Mouse (Mus musculus): Measurements from ENCODE around the gene Dysf. TPM values are rescaled to one million over a fixed set of nuclear protein-coding genes. Genes with fewer than 3 reads are reported as not detected.
"Not testable (repeated sequence)": the region's sequence is repeated elsewhere in the genome, so short reads cannot be mapped to it uniquely, and the experiment has no call there.

Gene Dysf
- polyA plus RNA-seq (2015; fragmentation: Nextera tagmentation; extraction: Ambion mirVana), result 3.9 TPM in 2 replicates

DNA sequence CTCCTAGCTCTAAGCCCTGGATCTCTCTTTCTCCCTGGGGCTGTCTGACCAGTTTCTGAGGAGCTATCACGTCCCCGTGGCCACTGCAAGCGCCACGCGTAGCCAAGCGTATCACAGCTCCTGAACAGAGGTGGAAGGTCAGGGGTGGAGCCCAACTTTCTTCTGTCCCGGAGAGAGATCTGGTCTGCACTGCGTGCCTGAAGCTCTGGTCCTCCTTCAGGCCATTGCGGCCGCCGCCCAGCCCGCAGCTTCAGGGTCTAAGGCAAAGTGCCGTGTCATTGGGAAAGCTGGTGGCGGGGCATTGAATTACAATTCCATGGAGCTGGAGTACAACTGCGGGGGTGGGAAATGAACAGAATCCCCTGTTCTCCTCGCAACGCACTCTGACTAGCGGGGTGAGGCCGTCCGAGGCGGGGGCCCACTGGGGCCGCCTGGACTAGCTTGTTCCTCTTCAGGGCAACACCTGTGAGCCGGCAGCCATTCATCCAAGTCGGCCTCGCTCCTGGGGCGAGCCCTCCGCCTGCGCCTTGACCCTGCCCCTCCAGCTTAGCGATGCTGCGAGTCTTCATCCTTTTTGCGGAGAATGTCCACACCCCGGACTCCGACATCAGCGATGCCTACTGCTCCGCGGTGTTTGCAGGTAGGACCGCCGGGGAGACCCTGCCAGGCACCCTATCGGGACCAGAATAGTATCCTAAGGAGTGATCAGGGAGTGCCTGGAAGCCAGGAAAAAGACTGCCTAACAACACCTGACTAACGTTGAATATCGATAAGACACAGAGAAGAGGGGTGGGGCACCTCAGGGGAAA is at the start of gene Dysf:
TSS of gene Dysf (plus strand) at position 228 of the 809 bp plus-strand sequence.
- DNase-seq (ENCODE audit: low spot score), result no peak

DNA sequence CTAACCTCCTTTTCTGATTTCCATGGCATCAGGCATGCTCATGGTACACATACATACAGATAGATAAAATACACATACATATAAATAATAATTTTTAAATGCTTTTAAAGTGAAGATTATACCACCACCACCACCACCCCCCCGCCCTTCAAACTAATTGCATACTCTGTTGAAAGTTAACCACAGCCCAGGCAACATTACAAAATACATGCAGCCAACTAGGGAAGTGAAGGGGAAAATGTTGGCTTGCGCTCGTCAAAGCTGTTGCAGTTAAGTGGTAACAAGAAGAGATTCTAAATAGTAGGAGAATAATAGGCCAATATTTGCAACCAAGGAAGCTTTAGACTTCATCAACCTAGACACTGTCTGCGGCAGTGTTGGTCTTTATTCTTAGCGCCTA is 20.7 kb upstream of the Dysf start:
- DNase-seq (ENCODE audit: low spot score), result no peak

DNA sequence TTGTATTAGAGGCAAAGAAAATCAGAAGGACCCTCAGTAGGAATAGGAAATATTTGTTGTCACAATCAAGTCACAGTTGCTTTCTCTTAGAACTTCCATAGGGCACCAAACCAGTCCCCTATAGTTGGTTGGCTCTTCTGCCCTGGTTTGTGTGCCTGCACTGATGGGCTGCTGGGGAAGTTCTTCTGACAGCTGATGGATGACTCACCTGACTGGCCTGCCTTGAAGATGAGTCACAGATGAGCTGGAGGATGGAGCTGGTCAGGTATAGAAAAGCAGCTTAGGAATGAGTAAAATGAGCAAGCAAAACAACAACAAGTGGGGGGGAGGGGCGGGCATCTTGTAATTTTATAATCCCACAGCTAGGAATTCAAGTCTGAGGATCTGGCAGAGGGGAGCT is 5.7 kb upstream of the Dysf start:
- no peak for DNase-seq (ENCODE audit: low spot score)

DNA sequence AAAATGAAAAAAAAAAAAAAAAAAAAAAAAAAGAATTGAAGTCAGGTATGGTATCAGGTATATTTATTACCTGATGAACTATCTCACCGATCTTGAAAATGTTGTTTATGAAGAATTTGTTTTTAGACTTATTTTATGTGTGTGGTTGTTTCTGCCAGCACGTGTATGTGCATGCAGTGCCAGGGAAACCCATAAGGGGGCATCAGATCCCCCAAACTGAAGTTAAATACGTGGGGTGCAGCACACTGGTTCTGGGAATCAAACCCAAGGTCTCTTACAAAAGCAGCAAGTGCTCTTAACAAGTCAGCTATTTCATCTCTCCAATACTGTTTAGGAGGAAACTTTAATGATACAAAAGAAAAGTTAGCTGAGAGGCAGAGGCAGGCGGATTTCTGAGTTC is 4.1 kb upstream of the Dysf start:
- no peak for DNase-seq (ENCODE audit: low spot score)

DNA sequence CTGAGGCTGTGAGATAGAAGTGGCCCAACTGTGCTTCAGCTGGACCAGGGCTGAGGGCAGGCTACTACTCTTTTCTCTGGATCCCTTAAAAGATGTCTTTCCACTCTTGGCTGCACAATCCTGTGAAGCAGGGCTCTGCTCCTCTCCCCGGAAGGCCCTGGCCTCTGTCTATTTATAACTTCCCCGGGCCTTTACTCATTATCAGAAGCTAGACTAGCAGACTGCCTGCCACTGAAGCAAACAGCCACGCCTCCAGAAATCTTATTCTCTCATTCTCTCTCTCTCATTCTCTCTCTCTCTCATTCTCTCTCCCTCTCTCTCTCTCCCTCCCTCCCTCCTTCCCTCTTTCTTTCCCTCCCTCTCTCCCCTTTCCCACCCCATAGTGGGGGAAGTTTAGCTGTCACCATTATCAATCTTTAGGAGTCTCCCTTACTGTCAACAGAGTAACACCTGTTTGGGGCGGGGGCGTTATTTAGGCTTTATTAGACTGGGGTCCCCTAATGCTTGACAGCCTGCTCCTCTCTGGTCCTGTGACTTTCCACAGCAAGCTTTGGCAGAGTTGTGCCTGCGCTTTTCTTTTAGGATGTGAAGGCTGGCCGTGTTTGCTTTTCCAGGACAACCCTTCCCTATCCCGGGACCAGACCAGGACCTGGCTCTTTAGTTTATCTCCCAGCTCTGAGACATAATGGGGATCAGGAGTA is 932 bp downstream of the Dysf start:
- no peak for DNase-seq (ENCODE audit: low spot score)

DNA sequence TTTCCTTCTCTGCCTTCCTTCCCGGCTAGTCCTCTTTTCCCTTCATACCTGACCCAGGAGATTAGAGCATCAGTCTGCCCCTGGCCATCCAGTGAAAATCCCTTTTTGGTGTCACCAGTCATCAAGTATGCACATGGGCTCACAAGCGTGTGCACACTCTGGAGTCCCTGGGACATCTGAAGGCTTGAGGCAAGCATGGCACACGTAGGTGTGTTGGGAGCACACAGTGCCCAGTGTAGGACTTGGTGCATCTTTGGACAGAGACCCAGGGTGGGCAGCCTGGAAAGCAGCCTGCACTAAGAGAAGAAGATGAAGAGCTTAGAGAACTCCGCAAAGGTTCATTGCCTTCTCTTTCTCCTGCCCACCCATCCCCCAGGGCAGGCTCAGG is 1.5 kb downstream of the Dysf start:
- no peak for DNase-seq (ENCODE audit: low spot score)

DNA sequence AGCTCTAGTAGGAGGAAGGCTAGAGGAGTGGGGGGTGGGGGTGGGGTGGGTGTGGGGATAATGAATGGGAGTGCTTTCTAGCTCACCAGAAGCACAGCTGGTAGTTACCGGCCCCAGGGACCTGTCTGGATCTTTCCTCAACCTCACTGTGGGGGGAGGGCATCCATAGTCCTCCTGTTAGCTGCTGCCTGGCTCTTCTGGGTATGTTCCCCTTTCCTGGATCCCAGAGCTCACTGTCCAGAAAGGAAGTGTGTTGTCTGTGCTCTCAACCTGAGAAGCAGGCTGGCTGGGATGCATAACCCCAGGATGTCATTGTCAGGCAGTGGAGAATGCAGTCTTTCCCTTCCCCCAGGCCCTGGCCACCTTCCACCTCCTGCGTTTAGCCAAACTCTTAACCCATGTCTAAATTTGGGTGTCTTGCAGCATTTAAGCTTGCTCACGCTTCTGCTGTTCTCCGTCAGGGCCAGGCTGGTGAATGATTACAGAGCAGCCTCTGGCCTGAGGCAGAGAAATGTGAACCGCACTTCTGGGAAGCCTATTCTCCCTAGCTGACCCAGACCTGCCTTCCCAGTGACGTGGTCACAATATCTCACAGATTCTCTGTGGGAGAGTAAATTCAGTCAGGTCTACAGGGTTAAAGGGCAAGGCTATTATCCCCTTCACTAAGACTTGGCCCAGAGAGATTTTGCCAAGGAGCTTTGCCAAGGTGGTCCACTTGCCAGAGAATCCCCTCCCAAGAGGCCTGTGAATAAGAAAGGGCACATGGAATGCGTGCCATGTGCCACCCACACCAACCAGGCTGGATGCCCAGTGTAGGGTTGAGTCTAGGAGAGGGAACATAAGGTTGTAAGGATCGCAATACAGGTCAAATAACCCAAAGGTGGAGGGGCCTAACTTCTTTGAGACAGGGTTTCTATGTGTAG is 2.2 kb downstream of the Dysf start:
- DNase-seq (ENCODE audit: low spot score), result no peak

DNA sequence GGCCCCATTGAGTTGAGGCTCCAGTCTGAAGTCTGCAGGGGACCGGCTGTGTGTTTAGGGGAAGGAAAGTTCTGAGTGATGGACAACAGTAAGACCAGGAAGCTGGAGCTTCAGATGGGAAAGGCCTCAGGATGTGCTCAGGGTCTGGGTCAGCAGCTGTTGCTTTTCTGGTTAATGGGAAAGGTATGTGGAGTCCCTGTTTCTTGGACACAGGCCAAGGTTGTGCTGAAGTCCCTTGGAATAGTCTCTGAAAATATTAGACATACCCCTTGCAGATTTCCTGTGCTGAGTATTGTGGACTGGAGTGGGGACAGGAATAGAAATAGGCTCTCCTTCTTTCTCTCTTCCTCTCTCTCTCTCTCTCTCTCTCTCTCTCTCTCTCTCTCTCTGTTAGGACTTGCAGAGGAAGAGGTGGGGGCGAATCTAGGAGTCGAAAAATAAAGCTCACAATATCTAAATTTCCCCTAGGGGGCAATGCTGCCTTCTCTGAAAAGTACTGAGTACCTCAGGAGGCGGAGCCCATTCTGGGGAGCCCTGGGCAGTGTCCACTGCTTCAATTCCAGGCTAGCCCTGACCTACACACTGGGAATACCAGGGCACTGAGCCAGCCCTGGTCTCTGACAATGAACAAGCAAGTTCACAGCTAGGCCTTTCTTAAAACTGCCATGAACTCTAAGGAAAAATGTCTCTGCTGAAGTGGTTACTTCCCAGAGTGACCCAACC is 6.7 kb downstream of the Dysf start:
- DNase-seq (ENCODE audit: low spot score), result not testable (repeated sequence)

DNA sequence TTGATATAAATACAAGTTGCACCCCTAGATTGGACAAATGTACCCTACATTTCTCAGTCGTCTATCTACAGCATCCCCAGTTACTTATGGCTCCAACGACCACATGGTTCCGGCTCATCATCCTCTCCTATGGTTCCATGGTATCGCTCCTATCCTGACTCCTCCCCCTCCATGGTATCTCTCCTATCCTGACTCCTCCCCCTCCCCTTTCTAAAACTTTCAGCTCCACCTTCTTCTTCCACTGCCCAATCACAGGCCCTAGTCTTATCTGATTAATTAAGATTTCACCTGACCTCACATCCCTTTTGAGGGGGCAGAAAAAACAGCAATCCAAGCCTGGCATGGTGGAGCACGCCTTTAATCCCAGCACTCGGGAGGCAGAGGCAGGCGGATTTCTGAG is 8.5 kb downstream of the Dysf start:
- no peak for DNase-seq (ENCODE audit: low spot score)

DNA sequence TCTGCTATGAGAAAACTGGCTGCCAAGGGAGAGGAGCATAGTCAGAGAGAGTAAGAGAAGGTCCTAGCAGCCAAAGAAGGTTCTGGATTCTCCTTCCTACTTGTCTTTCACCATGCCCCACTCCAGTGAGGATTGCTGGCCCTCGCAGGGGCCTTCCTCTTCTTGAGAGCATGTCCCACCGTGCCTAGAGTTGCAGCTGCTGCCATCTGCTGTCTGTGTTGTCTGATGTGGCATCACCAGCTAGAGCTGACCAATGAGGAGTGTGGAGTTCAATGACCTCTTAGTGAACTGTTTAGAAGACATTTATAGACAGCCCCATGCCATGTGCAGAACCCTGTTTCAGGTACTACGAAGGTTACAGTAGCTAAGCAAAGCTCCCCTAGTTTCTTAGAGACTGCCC is 9.0 kb downstream of the Dysf start:
- DNase-seq (ENCODE audit: low spot score), result no peak

DNA sequence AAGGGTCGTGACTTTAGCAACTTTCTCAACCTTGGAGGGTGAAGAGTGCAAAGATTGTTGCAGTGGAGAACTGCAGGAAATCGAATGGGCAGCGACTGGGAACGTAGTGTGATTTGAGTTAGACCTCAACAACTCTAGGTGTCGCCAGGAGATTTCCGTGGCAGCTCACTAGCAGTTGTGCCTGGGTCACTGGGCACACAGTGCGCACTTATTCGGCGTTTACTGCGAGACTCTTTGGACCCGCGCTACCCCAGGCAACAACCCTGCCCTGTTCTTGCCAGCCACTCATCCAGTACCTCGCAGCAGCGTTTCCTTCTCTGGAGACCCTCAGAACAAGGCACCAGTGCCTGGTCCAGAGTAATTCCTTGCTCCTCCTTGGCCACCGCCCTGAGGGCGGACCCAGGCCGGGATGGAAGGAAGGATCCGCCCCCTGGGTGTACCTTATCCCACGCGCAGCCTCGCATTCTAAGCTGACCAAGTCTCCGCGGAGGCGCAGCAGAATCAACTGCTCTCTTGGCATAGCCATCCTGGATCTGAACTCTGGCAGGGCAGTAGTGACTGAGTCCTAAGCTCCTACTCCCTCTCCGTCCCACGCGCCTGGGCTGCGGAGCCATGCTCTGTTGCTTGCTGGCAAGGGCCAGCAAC is 10.6 kb downstream of the Dysf start:
- no peak for DNase-seq (ENCODE audit: low spot score)

DNA sequence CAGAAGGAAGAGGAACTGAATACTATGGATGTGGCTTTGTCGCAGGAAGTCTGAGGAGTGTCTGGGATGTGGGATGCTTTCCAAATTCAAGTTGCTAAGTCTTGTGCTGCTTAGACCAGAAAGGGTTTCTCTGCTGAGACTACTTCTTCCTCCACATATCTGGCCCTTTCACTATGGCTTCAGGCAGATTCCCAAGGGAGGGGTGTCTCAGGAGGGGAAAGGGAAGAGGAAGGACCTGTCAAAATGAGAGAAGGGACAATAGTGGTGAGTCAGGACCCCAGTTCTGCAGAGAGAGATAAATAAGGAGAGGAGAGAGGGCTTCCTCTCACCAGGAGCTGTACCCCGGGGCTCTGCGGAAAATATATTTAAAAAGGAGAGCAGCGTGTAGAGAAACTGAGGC is 11.6 kb downstream of the Dysf start:
- DNase-seq (ENCODE audit: low spot score), result no peak

DNA sequence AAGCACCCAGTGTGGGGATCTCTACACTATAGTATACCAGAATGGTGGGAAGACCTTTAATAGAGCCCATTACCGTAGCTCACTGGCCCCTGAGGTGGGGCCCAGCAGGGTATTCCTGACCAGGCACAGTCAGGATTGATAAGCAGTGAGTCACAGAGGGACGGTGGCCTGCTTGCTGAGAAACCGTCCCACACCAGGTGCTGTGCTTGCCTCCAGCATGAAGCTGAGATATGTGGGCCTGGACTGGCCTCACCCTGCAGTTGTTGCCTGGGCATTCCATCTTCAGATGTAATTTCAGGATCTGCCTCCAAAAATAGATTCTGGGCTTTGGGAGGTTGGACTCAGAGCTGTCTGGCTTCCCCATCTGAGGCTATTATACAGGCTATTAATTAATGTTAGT is 13.6 kb downstream of the Dysf start:
- no peak for DNase-seq (ENCODE audit: low spot score)

DNA sequence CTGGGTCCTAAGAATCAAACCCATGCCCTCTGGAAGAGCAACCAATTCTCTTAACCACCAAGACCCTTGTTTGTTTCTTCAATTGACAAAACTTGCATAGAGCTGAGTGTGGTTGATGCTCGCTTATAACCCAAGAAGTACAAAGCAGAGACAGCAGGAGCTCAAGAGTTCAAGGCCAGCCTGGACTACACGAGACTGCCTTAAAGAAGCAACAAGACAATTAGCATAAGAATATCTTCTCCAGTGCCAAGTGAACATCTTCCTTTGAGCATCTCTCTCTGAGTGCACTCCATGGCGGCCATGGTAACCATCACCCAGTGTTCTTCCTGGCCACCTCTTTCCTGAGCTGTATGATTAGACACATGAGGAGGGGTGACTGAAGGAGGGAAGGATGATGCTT is 17.2 kb downstream of the Dysf start:
- no peak for DNase-seq (ENCODE audit: low spot score)

DNA sequence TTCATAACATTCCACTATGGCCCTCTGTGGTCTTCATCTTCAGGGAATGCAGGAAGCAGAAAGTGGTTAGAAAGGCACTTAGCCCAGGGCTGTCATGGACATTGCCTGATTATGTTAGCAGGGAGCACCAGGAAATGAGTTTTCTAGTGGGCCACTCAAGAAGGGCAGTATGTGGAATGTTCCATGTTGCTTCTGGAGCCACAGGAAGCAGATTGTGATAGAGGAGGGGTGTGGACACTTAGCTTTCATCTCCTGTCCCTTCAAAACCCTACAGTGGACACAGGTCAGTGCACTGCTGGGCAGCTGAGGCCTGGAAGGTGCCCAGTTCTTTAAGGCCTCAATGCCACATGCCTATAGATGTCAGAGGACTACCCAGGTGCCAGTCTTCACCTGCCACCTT is 20.4 kb downstream of the Dysf start:
- no peak for DNase-seq (ENCODE audit: low spot score)

DNA sequence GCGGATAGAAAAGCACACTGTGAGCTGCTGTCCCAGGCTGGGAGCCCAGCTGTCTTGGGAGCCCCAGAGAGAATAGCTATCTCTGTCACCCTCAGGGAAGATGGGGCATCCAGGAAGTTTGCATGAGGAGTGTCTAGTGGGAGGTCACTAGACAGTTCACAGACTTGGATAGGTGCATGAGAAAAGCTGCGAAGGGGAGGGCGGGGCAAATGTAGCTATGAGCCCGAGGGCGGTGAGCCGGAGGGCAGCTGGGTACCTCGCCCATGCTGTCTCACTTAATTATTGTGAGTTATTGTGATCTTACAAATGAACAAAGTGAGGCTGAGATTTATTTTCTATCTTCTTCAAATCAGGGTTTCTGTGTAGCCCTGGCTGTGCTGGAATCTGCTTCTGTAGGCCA is 21.4 kb downstream of the Dysf start:
- DNase-seq (ENCODE audit: low spot score), result no peak

DNA sequence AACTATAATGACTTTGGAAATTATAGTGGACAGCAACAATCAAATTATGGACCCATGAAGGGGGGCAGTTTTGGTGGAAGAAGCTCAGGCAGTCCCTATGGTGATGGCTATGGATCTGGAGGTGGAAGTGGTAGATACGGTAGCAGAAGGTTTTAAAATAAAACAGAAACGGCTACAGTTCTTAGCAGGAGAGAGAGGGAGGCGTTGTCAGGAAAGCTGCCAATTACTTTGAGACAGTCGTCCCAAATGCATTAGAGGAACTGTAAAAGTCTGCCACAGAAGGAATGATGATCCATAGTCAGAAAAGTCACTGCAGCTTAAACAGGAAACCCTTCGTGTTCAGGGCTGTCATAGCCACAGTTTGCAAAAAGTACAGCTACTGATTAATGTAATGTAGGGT is 24.1 kb downstream of the Dysf start:
- not testable (repeated sequence) for DNase-seq (ENCODE audit: low spot score)

DNA sequence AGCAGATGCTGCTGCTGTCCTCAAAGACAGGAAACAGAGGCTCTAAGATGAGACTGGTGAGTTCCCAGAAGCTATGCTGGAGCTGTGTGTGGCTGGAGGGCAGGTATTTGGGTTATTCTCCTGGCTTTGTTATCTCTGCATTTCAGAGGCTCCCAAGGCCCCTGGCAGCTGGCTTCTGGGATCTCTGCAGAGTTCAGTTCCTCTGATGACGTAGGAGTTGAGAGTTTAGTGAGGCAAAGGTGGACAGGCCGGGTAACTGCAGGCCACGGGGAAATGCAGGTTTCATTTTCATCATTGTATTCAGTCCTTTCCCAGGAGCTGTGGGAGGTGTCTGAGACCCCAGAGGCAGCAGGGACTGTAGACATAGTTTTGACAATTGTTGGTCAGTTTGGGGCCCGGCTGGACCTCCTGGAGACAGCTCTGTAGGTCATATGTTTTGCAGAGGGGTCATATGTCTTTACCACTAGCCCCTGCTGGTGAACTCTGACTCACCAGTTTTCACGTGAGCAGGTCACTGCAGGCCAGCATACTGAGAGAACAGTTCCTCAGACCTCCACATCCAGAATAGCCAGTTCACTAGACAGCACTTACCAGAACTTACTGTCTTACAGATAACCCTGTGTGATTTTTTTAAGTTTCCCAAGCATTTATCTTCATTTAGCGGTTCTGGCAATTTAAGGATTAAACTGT is 35.0 kb downstream of the Dysf start:
- no peak for DNase-seq (ENCODE audit: low spot score)

DNA sequence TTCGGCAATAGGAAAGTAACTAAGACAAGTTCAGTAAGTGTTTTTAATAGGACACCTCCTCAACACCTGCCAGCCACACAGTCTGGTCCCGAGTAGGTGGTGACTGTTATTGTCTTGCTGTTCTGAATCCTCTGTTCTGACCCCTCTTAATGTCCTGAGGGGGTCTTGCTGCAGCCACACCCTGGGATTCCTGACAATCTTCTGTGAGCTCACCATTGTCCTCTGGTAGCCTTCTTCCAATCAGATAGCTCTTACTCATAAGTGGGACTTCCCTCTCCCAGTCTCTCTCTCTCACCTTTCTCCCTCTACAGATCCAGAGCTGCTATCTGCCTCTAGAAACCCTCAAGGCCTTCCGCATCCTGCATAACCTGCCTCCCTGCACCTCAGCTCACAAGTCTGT is 36.3 kb downstream of the Dysf start:
- no peak for DNase-seq (ENCODE audit: low spot score)

DNA sequence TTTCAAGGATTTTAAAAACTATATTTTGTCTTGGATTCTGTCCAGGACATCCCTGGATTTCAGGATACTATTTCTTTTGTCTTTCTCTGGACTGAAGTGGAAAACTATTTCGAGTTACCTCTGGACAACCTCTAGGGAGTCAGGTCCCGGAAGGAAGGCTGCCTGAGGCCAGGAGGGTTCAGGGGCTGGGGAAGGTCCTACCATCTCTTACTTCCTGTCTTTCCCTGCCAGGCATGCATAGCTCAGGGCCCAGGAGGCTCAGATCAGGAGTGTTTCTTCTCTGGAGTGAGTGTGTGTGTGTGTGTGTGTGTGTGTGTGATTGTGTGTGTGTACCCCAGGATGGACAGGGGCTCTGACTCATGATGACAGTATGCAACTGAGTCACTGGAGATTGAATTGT is 40.5 kb downstream of the Dysf start:
- no peak for DNase-seq (ENCODE audit: low spot score)

All from thymus, postnatal 0 days (tissue).